Mouse (Mus musculus) cerebellum, postnatal 25 days (tissue): ENCODE measurements at regions not wholly inside any gene's neighbourhood (a gene's known extent, or its start where the extent isn't known, plus 50 kb on each side); places are given as distances from the start of the nearest gene placed in this dataset.

Experiments used
- DNase-seq, 2 experiments: peaks; one replicate each; pipeline ENCODE4 v3.0.0; 2021; ENCODE audit warnings: mixed read lengths in 2 of 2

DNA sequence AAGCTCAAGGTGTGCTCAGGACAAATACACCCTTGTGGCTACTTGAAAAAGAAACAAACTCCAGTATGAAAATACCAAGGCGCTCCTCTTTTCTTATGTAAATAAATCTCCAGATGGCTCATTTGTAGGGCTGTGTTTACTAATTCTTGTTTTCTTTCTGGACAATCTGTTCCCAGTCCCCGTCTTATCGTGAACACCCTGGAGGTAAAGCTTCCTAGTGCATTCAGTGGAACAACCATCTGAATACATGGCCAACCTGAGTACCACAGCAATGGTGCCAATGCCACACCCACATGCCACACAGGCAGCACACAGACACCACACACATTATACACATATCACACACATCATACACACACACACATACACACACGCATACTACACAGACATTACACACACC lies 396.1 kb downstream of the Wdr11 start:
- DNase-seq, result no peak

DNA sequence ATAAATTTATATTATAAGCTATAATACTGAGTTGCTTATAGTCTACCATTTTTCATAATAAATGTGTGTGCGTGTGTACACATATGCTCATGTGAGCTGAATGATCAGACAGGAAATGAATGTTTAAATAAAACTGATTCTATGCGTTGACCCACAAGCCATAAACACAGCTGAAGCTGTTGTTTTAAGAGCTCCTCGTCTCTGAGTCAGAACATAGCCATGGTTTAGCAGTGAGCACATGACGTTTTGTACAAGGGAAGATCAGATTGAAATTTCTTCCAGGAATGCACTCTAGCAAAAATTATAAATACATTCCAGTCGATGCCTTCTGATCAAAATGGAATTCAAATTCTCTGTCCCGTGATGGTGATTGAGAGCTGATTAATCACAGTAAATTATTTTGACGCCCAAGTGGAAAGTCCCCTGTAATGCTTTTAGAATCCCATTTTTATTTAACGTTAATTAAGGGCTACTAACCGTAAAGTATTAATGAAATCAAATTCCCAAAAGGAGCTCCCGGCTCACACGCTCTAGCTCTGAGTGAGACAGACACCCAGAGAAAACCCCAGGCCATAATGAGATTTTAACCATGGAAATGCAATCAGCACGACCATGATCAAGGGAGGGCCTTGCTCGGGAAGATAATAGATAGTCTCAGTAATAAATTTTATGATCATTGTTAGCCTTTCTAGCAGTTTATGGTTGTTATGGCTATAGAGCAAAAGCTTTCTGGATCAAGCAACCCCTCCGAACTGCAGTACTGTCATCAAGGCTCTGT lies 402.0 kb downstream of the Wdr11 start:
- DNase-seq, result no peak

DNA sequence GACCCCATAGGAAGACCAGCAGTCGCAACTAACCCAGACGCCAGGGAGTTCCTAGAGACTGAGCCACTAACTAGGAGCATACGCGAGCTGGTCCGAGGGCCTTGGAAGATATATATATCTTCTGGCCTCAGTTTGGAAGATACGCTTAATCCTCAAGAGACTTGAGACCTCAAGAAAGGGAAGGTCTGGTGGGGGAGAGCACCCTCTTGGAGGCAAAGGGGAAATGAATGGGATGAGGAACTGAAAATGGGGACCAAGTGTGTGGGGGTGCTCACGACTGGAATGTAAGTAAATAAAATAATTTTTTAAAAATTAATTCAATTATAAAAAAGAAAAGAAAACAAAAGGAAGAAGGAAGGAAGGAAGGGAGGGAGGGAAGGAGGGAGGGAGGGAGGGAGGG lies 403.9 kb downstream of the Wdr11 start:
- no peak for DNase-seq

DNA sequence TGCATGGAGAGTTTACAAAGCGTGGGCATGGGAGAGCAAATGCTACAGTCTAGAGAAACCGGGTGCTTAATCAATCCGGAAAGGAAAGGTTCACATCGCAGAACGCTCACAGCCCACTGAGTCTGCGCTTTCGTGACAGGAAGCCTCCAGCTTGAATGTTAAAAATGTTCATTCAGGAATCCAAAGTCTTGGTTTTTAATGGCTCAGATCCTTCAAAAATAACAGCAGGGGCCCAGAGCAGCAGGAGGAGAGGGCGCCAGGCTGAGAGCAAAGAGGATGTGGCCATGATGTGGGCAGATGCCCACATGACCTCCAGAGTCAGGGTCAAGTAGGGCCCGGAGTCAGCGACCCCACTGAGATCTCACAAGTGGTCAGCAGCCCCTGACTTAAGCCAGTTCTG lies 409.4 kb downstream of the Wdr11 start:
- DNase-seq, result peak; percentile 8 to 14

DNA sequence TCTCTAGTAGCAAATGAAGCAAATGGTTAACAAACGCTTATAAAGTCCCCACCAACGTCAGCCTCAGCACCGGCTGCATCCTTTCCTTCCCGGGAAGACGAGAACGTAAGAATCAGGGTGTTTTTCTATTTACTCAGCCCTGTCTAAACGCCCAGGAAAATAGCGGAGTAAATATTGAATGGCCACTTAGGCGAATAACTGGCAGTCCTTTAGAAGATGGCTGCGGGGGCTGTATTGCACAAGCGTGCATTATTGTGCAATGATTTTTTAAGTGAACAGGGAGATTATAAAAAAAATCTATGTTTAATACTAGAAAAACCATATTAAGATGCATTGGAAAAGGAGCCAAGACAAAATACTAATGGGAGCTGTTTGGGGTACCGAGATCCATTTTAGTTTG lies 410.3 kb downstream of the Wdr11 start:
- DNase-seq, result no peak

DNA sequence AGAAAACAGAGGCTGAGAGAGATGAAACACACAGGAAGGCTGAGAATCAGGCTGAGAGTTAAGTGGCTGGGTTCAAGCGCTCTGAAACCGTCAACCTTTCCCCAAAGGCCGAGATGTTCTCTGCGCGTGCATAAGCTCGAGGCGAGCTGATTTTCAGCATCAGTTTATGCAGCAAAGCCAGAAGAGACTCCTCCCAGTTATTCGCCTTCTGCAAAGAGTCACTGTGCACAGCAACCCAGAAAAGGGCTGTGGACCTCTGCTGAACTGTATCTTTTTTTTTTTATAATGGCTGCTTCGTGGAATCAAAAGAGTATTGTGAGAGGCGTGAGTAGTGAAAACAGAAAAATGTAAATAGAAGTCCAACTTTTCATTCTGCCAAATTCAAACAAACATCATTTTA lies 413.7 kb downstream of the Wdr11 start:
- no peak for DNase-seq

DNA sequence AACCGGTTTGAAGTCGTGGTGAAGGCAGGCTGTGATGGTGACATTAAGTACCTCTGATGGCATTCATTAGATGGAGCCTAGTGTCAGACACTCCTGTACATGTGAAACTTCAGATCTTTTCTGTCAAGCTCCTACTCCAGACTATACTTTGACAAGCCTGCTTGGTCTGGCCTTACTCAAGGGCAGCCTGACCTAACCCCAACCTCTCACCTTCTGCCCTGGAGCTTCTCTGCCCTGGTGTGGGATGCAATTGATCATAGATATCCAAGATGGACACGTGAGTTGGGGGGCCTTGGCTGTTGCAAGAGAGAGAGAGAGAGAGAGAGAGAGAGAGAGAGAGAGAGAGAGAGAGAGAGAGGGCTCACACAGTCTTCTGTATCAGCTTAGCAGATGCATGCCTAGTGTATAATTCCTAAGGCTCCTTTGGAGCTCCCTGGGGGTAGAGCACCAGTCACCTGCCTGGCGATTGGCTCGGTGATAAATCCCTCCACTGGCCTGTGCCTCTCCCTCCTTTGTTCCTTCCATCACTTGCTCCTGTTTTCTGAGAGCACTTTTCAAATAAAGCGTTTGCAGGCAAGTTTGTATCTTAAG lies 416.4 kb downstream of the Wdr11 start:
- no peak for DNase-seq

DNA sequence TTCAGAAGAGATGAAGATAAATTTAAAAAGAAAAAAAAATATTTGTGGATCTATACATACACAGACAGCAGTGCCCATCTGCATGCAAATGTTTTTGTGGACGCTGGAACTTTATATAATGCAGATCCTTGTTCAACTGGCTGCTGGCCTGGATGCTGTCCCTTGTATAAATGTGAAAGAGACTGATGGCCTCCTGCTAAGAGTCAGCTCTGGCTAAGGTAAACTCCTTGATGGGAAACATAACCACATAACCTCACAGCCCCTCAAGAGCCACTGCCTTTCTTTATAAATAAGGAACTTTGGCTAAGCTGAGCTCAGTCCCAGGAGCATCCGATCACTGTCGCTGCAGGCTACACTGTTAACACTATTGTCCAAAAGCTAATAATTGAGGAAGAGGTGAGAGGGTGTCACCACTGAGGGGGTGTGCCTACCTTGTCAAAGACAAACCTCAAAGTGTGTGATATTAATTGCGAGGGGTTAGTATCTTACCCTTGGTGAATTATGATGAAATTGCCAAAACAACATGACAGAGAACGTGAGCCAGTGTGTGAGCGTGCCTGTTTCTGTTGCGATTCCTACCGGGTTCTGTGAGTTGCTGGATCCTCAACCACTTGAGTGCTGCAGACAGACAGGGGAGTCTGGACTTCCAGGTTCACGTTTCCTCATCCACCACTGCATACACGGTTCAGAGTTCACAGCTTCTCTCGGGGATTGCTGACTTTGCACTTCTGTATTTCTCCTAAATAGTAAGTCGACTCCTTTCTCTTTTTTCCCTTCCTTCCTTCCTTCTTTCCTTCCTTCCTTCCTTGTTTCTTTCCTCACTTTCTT lies 417.1 kb downstream of the Wdr11 start:
- no peak for DNase-seq

DNA sequence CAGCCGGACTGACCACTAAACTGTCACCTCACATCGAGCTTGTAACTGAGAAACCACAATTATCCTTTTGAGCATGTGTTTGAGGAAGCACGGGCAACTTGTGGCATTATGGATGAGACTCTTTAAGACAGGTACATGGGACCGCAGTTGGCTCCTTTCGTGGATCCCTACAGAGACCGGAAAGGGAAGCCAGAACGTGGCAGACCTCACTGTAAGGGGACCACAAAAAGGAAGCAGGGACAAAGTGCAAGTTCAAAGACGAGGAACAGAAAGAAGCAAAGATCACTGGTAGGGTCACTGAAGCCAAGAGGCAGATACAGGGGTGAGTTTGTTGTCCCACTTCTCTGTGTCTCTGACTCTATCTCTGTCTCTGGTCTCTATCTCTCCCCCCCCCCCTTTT lies 420.4 kb downstream of the Wdr11 start:
- no peak for DNase-seq

DNA sequence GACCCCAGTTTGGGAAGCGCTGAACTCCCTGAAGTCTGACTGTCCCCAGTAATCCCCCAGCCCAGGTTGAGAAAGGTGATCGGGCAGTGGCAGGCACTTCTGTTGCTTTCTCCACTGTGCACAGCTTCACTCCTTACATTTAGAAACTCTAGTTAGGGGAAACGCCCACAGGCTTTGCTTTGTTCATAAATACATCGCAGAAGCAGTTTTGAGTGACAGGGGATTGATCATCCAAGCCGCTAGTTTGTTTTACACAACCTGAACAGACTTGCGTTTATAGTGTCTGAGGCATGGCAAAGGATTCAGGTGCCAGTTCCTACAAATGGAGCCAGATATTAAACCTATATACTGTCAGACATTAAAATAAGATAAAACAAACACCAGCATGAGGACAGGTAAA lies 421.4 kb downstream of the Wdr11 start:
- DNase-seq, result no peak

DNA sequence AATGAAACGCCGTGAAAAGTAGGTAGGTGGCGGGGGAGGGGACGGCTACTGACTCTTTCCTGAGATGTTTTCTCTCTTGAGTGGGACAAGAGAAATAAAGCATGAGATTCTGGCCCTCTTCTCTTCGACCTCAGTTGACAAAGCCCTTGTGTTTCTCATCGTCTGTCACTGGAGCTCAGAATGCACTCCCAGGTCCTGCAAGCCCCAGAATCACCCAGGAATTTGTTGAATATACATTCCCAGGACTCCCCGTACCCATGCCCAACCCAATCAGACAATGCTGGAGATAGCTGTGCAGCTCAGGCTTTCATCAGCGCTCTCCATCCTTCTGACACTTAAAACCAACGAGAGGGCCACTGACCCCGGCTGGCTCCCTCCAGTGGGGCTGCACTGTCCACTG lies 422.9 kb downstream of the Wdr11 start:
- no peak for DNase-seq

DNA sequence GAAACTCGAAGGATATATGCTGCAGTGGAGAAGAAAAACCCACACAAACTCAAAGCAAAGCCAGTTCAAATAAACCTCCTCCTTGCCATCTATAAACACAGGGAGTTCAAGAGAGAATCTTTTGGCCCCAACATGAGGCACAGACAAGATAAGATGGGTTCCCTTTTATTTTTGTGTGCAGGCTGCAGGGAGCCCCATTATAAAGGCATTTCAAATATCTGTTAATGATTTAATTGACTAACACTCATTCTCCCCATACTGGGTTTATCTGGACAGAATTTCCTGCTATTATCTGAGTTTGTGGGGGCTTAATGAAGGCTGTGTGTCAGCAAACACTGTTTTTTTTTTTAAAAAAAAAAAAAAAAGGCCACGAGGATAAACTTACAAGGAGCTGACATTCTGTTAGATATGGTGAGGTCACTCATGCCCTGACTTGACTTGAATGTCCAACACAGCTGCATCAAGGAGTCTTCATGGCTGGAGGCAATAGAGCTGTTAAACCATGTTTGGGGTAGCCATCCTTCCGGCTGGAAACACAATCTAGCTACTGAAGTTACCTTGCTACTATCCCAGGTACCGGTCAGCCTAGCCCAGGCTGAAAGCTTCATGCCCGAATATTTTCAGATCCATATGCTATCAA lies 423.8 kb downstream of the Wdr11 start:
- DNase-seq, result no peak

DNA sequence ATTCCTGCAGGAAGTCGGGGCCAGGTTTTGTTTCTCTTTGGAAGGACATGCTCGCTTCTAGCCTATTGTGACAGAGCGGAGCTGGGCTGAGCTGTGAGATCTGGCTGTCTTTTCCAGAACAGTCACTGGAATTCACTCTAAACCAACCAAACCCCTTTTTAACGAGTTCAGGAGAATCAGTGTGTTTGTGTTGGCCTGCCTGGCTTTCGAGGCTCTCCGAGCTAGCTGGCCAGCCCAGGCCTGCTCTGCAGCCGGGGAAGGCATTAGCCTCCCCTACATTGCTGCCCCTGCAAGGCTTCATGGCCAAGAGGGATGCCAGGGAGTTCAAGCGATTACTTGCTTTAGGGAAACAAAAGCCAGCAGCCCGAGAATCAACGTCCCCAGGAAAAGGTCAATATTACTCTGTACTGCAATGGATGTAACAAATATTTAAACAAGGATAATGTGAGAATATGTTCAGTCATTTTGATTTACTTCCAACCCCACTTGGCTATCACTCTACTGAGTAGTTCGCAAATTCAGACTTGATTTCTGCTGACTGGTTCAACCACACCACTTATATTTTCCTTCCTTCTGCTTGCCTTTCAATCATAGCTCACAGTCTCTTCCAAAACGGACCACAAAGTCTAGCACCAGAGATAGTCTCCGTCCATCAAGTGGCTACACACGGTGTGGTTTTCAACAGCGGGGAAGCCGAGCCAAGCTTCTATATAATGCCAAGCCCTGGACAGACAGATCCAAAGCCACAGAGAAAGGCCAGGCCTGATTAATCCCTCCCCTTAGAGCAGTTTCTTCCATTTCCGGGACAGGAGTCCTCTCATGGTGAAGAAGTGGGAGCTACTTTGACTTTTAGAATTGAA lies 424.6 kb downstream of the Wdr11 start:
- DNase-seq, result no peak

DNA sequence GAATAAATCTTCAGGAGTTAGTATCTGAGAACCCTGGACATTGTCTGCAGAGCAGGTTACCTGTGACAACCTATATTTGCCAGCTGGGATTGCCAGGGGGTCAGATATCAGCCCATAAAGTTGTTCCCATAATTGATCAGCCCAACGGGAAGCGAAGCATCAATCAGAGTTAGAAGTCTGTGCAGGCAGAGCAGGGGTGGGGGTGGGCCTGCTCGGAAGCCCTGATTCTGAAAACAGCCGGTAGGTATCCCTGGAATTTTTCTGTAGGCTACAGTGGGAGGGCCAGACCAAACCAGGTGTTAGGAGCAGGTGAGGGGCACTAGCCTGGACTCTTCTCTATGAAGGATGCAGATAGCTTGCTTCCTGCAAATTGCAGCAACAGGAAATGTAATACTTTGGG lies 427.2 kb downstream of the Wdr11 start:
- DNase-seq, result no peak

DNA sequence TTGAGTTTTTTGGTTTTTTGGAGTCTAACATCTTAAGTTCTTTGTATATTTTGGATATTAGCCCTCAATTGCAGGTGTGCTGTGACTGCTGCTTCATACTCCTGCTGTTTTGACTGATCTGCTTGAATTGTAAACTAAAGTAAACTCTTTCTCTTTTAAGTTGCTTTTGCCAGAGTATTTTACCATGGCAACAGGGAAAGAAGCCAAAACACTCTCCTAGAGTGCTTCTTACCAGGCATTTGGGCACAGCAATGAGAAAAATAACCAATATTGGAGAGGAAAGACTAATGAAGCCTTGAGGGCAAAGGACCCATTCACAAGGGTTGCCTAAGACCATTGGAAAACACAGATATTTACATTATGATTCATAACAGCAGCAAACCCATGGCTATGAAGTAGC lies 437.3 kb downstream of the Wdr11 start:
- DNase-seq, result no peak

DNA sequence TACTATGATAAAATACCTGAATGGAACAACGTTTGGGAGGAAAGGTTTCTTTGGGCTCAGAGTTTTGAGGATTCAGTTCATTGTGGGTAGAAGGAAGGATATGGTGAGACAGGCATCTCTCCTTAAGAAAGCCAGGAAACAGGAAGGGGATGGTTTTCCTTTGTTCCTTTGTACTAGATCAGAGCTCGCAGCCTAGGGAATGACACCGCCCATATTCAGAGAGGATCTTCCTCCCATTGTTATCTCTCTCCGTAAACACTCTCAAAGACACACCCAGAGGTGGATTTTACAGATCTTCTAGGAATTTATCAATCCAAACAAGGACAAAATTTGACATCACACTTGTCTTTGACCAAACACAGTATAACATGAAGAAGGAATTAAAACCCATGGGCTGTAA lies 439.0 kb downstream of the Wdr11 start:
- no peak for DNase-seq

DNA sequence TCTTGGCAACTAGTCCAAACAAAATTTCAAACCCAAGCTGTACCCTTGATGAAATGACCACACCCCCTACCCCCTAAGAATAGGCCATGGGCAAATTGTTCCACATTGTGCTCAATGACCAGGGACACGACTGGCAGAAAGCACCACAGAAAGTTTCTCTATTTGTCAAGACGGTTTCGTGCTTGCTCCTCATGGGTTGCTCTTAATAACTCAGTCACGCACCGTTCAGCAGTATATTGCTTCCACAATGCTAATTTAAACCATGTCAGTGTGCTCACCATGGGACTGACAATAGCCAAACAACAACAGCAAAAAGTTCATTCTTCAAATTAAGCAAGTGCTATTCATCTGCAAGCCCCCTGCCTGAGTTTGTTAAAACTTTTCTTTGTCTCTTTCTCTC lies 444.6 kb downstream of the Wdr11 start:
- DNase-seq, result no peak

DNA sequence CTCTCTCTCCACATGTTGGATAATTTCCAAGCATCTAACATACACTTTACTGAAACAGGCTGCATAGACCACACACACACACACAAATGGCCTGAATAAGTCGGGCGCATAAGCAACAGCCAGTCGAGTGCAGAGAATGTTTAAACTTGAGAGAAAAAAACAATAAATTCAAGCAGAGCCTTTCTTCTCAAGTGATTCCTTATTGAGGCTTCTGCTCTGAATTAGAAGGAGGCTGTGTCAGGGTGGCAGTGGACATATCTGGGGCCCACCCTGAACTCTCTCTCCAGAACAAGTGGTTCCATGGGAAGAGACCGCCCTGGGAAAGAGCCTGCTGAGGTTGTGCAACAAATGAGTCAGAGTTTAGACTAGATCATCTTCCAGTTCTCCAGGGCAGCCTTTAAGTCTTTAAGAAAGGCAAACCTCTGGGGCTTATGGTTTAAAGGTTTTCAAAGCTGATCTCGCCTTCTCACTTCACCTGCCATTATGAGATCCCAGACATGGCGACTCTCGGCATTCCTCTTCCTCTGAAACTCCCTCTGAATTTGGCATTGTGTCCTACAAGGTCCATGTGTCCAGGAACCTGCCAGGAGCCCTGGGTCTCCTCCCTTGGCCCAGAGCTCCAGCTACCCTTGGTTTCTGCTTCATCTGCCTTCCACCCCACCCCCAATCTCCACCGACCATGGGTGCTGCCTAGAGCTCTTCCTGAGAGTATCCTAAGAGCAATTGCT lies 445.3 kb downstream of the Wdr11 start:
- DNase-seq, result no peak

DNA sequence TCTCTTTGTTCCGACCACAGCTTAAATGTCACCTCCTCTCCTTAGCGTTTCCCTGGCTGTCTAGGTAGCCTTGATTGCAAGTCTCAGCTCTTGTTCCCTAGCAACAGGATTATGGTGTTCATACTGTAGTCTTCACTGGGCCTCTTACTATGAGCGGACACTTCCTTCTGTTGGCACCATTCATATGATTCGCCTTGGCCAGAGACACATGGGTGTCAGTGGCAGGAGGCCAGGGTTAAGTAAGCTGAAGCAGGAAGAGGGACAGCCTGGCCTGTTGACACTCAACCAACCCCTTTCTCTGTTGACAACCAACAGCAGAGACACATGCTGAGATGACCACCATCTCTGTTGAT lies 445.9 kb downstream of the Wdr11 start:
- DNase-seq, result peak in 1 of 2 experiments; percentile 12

DNA sequence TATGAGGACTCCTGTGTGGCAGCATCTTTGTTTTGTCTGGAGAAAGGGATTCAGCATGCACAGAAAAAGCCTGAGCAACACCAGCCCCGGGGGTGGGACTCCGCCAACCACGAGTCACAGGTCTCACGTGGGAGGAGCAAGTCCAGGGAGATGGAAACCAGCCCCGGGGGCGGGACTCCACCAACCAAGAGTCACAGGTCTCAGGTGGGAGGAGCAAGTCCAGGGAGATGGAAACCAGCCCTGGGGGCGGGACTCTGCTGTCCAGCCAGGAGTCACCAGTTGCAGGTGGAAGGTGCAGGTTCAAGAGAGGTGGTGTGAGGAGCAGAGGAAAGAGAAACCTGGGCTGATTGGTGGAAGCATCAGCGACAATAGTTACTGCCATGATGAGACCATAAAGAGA lies 448.9 kb downstream of the Wdr11 start:
- DNase-seq, result no peak

DNA sequence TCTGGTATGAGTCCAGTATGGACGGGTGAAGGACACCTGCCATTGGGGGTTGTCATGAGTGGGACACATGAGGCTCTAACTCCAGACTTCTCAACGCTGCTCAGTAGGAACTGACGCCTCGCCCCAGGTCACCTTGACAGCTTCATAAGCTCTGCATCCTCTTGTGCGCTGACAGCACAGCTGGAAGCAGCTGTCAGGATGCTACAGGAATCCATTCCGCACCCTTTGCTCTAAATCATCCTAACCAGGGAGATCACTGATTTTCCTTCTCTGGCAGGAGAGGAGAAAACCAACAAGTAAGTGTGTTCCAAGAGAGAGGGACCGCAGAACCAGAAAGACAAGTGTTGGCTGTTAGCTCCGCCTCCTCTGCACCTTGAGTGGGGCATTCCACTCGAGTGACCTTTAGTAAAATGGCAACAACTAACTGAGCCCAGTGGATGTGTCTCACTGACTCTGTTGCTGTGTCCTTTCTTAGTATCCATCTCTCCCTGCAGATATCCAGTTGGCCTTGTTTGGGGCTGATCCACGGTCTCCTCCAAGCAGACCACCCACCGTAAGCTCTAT lies 449.8 kb downstream of the Wdr11 start:
- DNase-seq, result no peak
